Comparison of ENCODE assay signal across 15 mouse cellular contexts in the genomic region with DNA sequence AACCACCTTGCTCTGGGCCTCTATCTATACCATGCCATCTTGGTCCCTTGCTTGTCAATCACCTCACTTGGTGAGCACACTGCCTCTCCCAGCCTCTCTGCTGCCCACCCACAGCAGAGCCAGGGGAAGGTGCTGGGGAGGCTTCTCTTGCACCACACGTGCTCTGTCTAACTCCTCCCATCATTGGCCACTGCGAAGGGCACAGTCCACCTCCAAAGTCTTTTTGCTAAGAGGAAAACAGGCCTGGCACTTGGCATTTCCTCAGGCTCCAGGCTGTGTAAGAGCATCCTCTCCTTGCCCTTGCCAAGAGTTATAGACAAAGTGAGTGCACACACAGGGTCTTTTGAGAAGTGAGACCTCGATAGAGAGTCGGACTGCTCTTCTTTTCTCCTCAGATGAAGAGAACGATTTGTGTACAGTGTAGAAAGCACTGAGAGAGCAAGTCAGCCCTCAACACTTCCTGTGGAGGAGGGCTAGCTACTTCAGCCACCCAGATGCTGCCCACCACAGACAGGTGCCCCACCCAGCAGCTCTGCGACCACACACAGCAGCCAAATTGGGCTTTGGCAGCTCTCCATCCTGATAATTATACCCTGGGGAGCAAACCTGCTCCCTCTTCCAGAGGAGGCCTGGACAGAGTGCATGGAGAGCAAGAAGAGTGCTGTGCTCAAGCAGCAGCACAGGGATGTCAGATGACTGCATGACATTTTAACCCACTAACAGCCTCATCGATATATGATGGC. TPM values are rescaled to one million over a fixed set of nuclear protein-coding genes. Genes with fewer than 3 reads are reported as not detected.
DNase-seq lines count a peak whose midpoint lies in the region; ATAC-seq and TF ChIP-seq lines count a peak whose summit lies in the region.
"Had no signal": no experiment of that assay in that cellular context is flagged by ENCODE, and none has a peak within 500 bp of the region (broad histone marks: within the 10 kb centered on the region; RNA-seq: fewer than 3 reads in every experiment).

No protein-coding gene starts in this region.

- no peak for TF ChIP-seq CTCF in forebrain, postnatal 0 days (IDR thresholded peaks at IDR 0.05; ENCODE audit: low read depth)

- H3K27ac ChIP-seq in hindbrain, embryonic 15.5 days (replicated peaks): no peak overlapping the region
- no peak overlapping the region for H3K27ac ChIP-seq in hindbrain, embryonic 10.5 days
- H3K27ac ChIP-seq in neural tube, embryonic 13.5 days (replicated peaks): peak overlapping the region; percentile 71
- 0 out of 2 replicates have a peak overlapping the region, but pooled peaks have one; percentile 1 for H3K27ac ChIP-seq in forebrain, postnatal 0 days (ENCODE audit: low read depth, low read length)
- H3K27ac ChIP-seq in stomach, embryonic 16.5 days (ENCODE audit: low read length): no peak overlapping the region
- H3K27ac ChIP-seq: heart, embryonic 13.5 days had no signal

- no peak overlapping the region for H3K9ac ChIP-seq in hindbrain, embryonic 15.5 days
- no peak overlapping the region for H3K9ac ChIP-seq in neural tube, embryonic 13.5 days
- no peak overlapping the region for H3K9ac ChIP-seq in forebrain, postnatal 0 days
- no peak overlapping the region for H3K9ac ChIP-seq in stomach, embryonic 16.5 days (ENCODE audit: low read length)
- H3K9ac ChIP-seq: heart, embryonic 13.5 days had no signal

- no peaks in the 10 kb centered on the region for H3K9me3 ChIP-seq in hindbrain, embryonic 15.5 days
- H3K9me3 ChIP-seq in hindbrain, embryonic 10.5 days: no peaks in the 10 kb centered on the region
- no peaks in the 10 kb centered on the region for H3K9me3 ChIP-seq in neural tube, embryonic 13.5 days
- no peaks in the 10 kb centered on the region for H3K9me3 ChIP-seq in forebrain, postnatal 0 days (ENCODE audit: low read length)
- H3K9me3 ChIP-seq in stomach, embryonic 16.5 days (replicated peaks; ENCODE audit: control insufficient read depth, low read length): no peaks in the 10 kb centered on the region
- H3K9me3 ChIP-seq: heart, embryonic 13.5 days had no signal

- DNase-seq in hindbrain, embryonic 10.5 days (ENCODE audit: low spot score): no peak
- no peak for DNase-seq in neural tube, embryonic 10.5 days (ENCODE audit: extremely low spot score, low spot score)
- peak; percentile 34 for DNase-seq in forebrain, postnatal 0 days
- DNase-seq in kidney, postnatal 4 days: no peak
- DNase-seq in kidney, adult 8-10 months: no peak
- DNase-seq: cerebellum, postnatal 14 days; kidney, postnatal 14 days; lung, postnatal 4 days; thymus, adult 2 months had no signal

- no peaks in the 10 kb centered on the region for H3K27me3 ChIP-seq in hindbrain, embryonic 15.5 days
- no peaks in the 10 kb centered on the region for H3K27me3 ChIP-seq in hindbrain, embryonic 10.5 days (ENCODE audit: insufficient read depth, poor library complexity, severe bottlenecking)
- no peaks in the 10 kb centered on the region for H3K27me3 ChIP-seq in neural tube, embryonic 13.5 days
- H3K27me3 ChIP-seq in forebrain, postnatal 0 days (ENCODE audit: insufficient read depth, low read length): no peaks in the 10 kb centered on the region
- no peaks in the 10 kb centered on the region for H3K27me3 ChIP-seq in stomach, embryonic 16.5 days (ENCODE audit: control insufficient read depth, insufficient read depth, low read length)
- H3K27me3 ChIP-seq: heart, embryonic 13.5 days; Patski had no signal

- 69% methylated on average over 7 of the region's 7 CpGs for WGBS in hindbrain, embryonic 15.5 days
- 91% methylated on average over 7 of the region's 7 CpGs for WGBS in hindbrain, embryonic 10.5 days
- WGBS in neural tube, embryonic 13.5 days: 75% methylated on average over 7 of the region's 7 CpGs
- WGBS in forebrain, postnatal 0 days: 58% methylated on average over 7 of the region's 7 CpGs
- WGBS in stomach, embryonic 16.5 days: 81% methylated on average over 7 of the region's 7 CpGs

- H3K4me3 ChIP-seq in hindbrain, embryonic 15.5 days: no peak overlapping the region
- no peak overlapping the region for H3K4me3 ChIP-seq in hindbrain, embryonic 10.5 days
- no peak overlapping the region for H3K4me3 ChIP-seq in neural tube, embryonic 13.5 days
- H3K4me3 ChIP-seq in forebrain, postnatal 0 days (ENCODE audit: low read depth, low read length): no peak overlapping the region
- H3K4me3 ChIP-seq in stomach, embryonic 16.5 days (replicated peaks; ENCODE audit: low read length): no peak overlapping the region
- H3K4me3 ChIP-seq: heart, embryonic 13.5 days had no signal

- ATAC-seq in hindbrain, embryonic 15.5 days (ENCODE audit: low FRiP score, low read depth): peak; percentile 68
- ATAC-seq in neural tube, embryonic 13.5 days (ENCODE audit: low read depth): no peak
- peak; percentile 61 for ATAC-seq in forebrain, postnatal 0 days
- peak; percentile 10; the same call in 1 of the 2 replicates for ATAC-seq in stomach, embryonic 16.5 days (ENCODE audit: insufficient read depth, low FRiP score)
- ATAC-seq: Patski had no signal

- H3K4me2 ChIP-seq in hindbrain, embryonic 15.5 days: no peak overlapping the region
- no peak overlapping the region for H3K4me2 ChIP-seq in neural tube, embryonic 13.5 days
- H3K4me2 ChIP-seq in forebrain, postnatal 0 days (ENCODE audit: low read depth): no peak overlapping the region
- H3K4me2 ChIP-seq in stomach, embryonic 16.5 days (ENCODE audit: low read depth, low read length): no peak overlapping the region
- H3K4me2 ChIP-seq: heart, embryonic 13.5 days had no signal

- H3K36me3 ChIP-seq in hindbrain, embryonic 15.5 days: peaks cover 66% of the 10 kb centered on the region
- peaks cover 95% of the 10 kb centered on the region for H3K36me3 ChIP-seq in hindbrain, embryonic 10.5 days
- peaks cover 89% of the 10 kb centered on the region for H3K36me3 ChIP-seq in neural tube, embryonic 13.5 days
- peaks cover 76% of the 10 kb centered on the region for H3K36me3 ChIP-seq in forebrain, postnatal 0 days (ENCODE audit: insufficient read depth)
- peaks cover 6% of the 10 kb centered on the region for H3K36me3 ChIP-seq in stomach, embryonic 16.5 days (ENCODE audit: control insufficient read depth, insufficient read depth, low read length)

- H3K4me1 ChIP-seq in hindbrain, embryonic 15.5 days (replicated peaks): no peaks in the 10 kb centered on the region
- no peaks in the 10 kb centered on the region for H3K4me1 ChIP-seq in hindbrain, embryonic 10.5 days (replicated peaks)
- peaks cover 15% of the 10 kb centered on the region; the same call in 1 of the 2 replicates for H3K4me1 ChIP-seq in neural tube, embryonic 13.5 days (replicated peaks)
- no peaks in the 10 kb centered on the region for H3K4me1 ChIP-seq in forebrain, postnatal 0 days (ENCODE audit: insufficient read depth)
- H3K4me1 ChIP-seq in stomach, embryonic 16.5 days (ENCODE audit: control insufficient read depth, insufficient read depth, low read length): no peaks in the 10 kb centered on the region

RNA-seq across cellular contexts. Expression of a gene that starts 41.2 kb away (rescaled TPM):
- polyA plus RNA-seq in hindbrain, embryonic 15.5 days (2015; fragmentation: Nextera tagmentation; extraction: Ambion mirVana): 0.66 TPM in 2 replicates
- 2.6 and 3.4 TPM in 2 replicates for polyA plus RNA-seq in hindbrain, embryonic 10.5 days (2016; fragmentation: Nextera tagmentation; extraction: Ambion mirVana)
- 0.87 and 1.8 TPM in 2 replicates for polyA plus RNA-seq in neural tube, embryonic 13.5 days (2015; fragmentation: Nextera tagmentation; extraction: Ambion mirVana)
- total RNA-seq in forebrain, postnatal 0 days (2014; rRNA removed): 0.46 and 1.5 TPM in 2 replicates
- polyA plus RNA-seq in forebrain, postnatal 0 days (2015; fragmentation: Nextera tagmentation; extraction: Ambion mirVana): 0.23 and 0.42 TPM in 2 replicates
- 22.5 and 25.3 TPM in 2 replicates for polyA plus RNA-seq in stomach, embryonic 16.5 days (2015; fragmentation: Nextera tagmentation; extraction: Ambion mirVana)
- total RNA-seq: adrenal gland, adult 18-20 months had no signal
- polyA plus RNA-seq: Patski had no signal

Comparison
In these comparisons a context has a peak if more than half of its experiments do, and no peak if none do; other contexts are left out.
1. H3K27ac ChIP-seq: peak in neural tube, embryonic 13.5 days (single experiment) and forebrain, postnatal 0 days (single experiment); none in hindbrain, embryonic 15.5 days (single experiment), hindbrain, embryonic 10.5 days (single experiment) and stomach, embryonic 16.5 days (single experiment).